Mouse (Mus musculus): ENCODE measurements around the gene Dpp10. TPM values are rescaled to one million over a fixed set of nuclear protein-coding genes. Genes with fewer than 3 reads are reported as not detected.
A peak's percentile ranks its signal among the peaks of the same experiment; 100 is the strongest.

The Dpp10 gene
- total and polyA plus RNA-seq, 2 experiments from 2014 or later: 16.4 to 62.2 TPM

DNA sequence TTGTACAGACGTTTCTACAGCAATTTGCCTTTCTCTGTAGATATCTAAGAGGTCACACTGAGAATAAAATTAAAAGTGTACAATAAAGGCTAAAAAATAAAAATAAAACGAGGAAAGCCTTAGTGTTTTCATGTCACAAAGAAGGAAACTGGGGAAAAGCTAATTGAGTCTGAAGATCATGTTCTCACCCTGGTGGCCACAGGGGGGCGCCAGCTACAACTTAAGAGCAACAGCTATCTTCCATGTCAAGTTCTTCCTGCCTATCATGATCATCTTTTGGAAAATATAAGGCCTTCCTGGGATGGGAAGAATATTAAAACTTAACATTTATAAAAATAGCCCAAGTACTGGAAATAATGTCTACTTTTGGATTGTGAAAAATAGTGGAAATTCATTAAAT lies 70.7 kb downstream of the Dpp10 start:
- no peaks in the 10 kb centered on the region for H3K36me3 ChIP-seq (ENCODE audit: insufficient read depth)
- no peak overlapping the region for H3K4me3 ChIP-seq (ENCODE audit: low read depth, low read length)
- no peak overlapping the region for H3K4me2 ChIP-seq (ENCODE audit: low read depth)
- no peak overlapping the region for H3K27ac ChIP-seq (ENCODE audit: low read depth, low read length)
- H3K9me3 ChIP-seq (ENCODE audit: low read length): no peaks in the 10 kb centered on the region
- ATAC-seq (no peak), DNase-seq (peak; percentile 25)
- no peak overlapping the region for H3K9ac ChIP-seq
- H3K27me3 ChIP-seq (ENCODE audit: insufficient read depth, low read length): no peaks in the 10 kb centered on the region
- WGBS: 26% methylated on average over 3 of the region's 3 CpGs
- no peaks in the 10 kb centered on the region for H3K4me1 ChIP-seq (ENCODE audit: insufficient read depth)
- peak; percentile 62 for TF ChIP-seq CTCF (IDR thresholded peaks at IDR 0.05; ENCODE audit: low read depth)

- Histone ChIP-seq H3K4me2 (ENCODE audit: low read depth) (no peak overlapping the region), H3K36me3 (ENCODE audit: insufficient read depth) (no peaks in the 10 kb centered on the region), H3K4me3 (ENCODE audit: low read depth, low read length) (no peak overlapping the region), H3K9me3 (ENCODE audit: low read length) (no peaks in the 10 kb centered on the region), H3K27me3 (ENCODE audit: insufficient read depth, low read length) (no peaks in the 10 kb centered on the region), H3K27ac (ENCODE audit: low read depth, low read length) (no peak overlapping the region), H3K4me1 (ENCODE audit: insufficient read depth) (no peaks in the 10 kb centered on the region), H3K9ac (no peak overlapping the region)
- ATAC-seq: no peak
- 45% methylated on average over 4 of the region's 4 CpGs for WGBS
- no peak for DNase-seq
- TF ChIP-seq CTCF (IDR thresholded peaks at IDR 0.05; ENCODE audit: low read depth): no peak
Measured at GRCm38 (mm10) chr1:123946149-123946548, 99.2 kb downstream of the Dpp10 start.

DNA sequence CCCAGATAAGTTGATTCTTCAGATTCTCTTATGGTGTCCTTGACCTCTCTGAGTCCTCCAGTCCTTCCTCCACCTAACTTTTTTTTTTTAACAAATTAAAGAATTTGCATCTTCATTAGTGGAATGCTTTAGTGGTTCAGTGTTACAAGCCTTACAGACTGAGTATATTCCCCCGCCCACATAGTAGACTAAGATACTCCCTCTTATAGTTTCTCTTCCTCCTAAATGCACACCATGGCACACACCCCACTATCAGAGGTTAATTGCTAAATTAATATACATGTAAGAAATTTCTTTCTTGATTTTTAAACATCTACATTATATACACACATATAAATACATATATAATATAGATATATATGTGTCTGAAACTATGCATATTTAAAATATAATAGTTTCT lies 104.5 kb downstream of the Dpp10 start:
- no peak overlapping the region for H3K4me2 ChIP-seq (ENCODE audit: low read depth)
- H3K36me3 ChIP-seq (ENCODE audit: insufficient read depth): no peaks in the 10 kb centered on the region
- no peak overlapping the region for H3K9ac ChIP-seq
- no peak for TF ChIP-seq CTCF (IDR thresholded peaks at IDR 0.05; ENCODE audit: low read depth)
- H3K27ac ChIP-seq (ENCODE audit: low read depth, low read length): no peak overlapping the region
- H3K4me1 ChIP-seq (ENCODE audit: insufficient read depth): no peaks in the 10 kb centered on the region
- no peaks in the 10 kb centered on the region for H3K27me3 ChIP-seq (ENCODE audit: insufficient read depth, low read length)
- no peaks in the 10 kb centered on the region for H3K9me3 ChIP-seq (ENCODE audit: low read length)
- DNase-seq: no peak
- H3K4me3 ChIP-seq (ENCODE audit: low read depth, low read length): no peak overlapping the region
- 98% methylated on average over 1 of the region's 1 CpGs for WGBS
- ATAC-seq: no peak

DNA sequence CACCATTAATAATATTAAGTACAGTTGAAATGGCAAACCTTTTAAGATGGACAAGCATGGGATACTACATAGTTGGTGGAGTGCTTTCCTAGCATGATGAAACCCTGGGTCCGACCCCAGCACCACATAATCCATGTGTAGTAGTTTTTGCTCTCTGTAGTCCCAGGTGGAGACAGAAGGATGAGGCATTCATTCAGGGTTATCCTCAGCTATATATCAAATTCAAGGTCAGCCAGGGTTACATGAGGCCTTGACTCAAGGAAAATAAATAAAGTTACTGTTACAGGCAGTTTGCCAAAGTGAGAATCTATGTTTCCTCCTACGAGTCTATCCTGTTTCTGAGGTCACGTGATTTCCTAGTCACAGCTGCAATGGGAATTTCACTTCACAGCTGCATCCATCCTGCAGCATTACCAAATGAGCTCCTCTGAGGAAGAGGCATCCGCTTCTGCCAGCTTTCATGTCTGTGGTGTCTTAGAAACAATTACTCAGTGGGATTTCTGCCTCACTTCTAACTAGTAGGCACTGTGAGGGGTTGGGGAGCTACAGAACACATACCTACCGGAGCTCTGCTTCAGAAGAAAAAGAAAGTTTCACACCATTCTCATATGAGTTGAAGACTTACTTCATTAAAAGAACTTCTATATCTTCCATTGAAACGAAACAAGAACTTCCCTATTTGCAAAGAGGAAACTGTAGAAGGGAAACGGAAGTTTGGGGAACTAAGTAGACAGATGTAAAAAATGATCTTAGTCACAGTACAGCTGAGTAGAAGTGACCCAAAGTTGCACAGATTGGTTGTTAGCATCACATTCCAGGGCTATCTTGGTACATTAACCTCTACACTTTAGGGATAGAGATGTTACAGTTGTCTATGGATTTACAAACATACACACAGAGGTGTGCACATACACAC lies 111.3 kb downstream of the Dpp10 start:
- H3K27me3 ChIP-seq (ENCODE audit: insufficient read depth, low read length): no peaks in the 10 kb centered on the region
- no peaks in the 10 kb centered on the region for H3K9me3 ChIP-seq (ENCODE audit: low read length)
- no peak for TF ChIP-seq CTCF (IDR thresholded peaks at IDR 0.05; ENCODE audit: low read depth)
- no peak for ATAC-seq
- H3K4me3 ChIP-seq (ENCODE audit: low read depth, low read length): no peak overlapping the region
- H3K4me1 ChIP-seq (ENCODE audit: insufficient read depth): no peaks in the 10 kb centered on the region
- WGBS: 75% methylated on average over 7 of the region's 7 CpGs
- H3K4me2 ChIP-seq (ENCODE audit: low read depth): no peak overlapping the region
- no peak overlapping the region for H3K9ac ChIP-seq
- no peak overlapping the region for H3K27ac ChIP-seq (ENCODE audit: low read depth, low read length)
- H3K36me3 ChIP-seq (ENCODE audit: insufficient read depth): no peaks in the 10 kb centered on the region
- DNase-seq: no peak

DNA sequence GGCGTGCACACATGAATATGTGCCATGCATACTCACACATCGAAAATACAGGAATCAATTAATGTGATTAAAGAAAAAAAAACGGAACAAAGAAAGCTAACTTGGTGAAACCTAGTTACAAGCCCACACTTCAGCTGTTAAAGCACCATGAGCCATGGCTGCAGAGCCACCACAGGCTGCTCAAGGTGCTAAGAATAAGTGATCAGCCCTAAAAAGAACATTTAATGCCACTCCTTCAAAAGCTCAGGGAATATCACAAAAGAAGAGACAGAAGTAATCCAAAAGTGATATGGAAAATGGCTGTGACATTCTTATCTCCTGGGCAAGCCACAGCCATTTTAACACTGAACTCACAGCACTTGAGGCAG lies 117.4 kb downstream of the Dpp10 start:
- Histone ChIP-seq H3K27ac (ENCODE audit: low read depth, low read length) (no peak overlapping the region), H3K4me1 (ENCODE audit: insufficient read depth) (no peaks in the 10 kb centered on the region), H3K4me3 (ENCODE audit: low read depth, low read length) (no peak overlapping the region), H3K27me3 (ENCODE audit: insufficient read depth, low read length) (no peaks in the 10 kb centered on the region), H3K9ac (no peak overlapping the region), H3K36me3 (ENCODE audit: insufficient read depth) (no peaks in the 10 kb centered on the region), H3K9me3 (ENCODE audit: low read length) (no peaks in the 10 kb centered on the region), H3K4me2 (ENCODE audit: low read depth) (no peak overlapping the region)
- ATAC-seq (no peak), DNase-seq (no peak)
- TF ChIP-seq CTCF (IDR thresholded peaks at IDR 0.05; ENCODE audit: low read depth): no peak
- 74% methylated on average over 3 of the region's 3 CpGs for WGBS

GRCm38 (mm10) chr1:123927278-123928002 lies 117.9 kb downstream of the Dpp10 start:
- TF ChIP-seq CTCF (IDR thresholded peaks at IDR 0.05; ENCODE audit: low read depth): no peak
- Histone ChIP-seq H3K4me2 (ENCODE audit: low read depth) (no peak overlapping the region), H3K4me1 (ENCODE audit: insufficient read depth) (no peaks in the 10 kb centered on the region), H3K4me3 (ENCODE audit: low read depth, low read length) (no peak overlapping the region), H3K27ac (ENCODE audit: low read depth, low read length) (no peak overlapping the region), H3K27me3 (ENCODE audit: insufficient read depth, low read length) (no peaks in the 10 kb centered on the region), H3K36me3 (ENCODE audit: insufficient read depth) (no peaks in the 10 kb centered on the region), H3K9me3 (ENCODE audit: low read length) (no peaks in the 10 kb centered on the region), H3K9ac (no peak overlapping the region)
- ATAC-seq (no peak), DNase-seq (no peak)

- no peaks in the 10 kb centered on the region for H3K27me3 ChIP-seq (ENCODE audit: insufficient read depth, low read length)
- no peak overlapping the region for H3K9ac ChIP-seq
- H3K4me1 ChIP-seq (ENCODE audit: insufficient read depth): no peaks in the 10 kb centered on the region
- no peak overlapping the region for H3K4me2 ChIP-seq (ENCODE audit: low read depth)
- DNase-seq (no peak), ATAC-seq (no peak)
- H3K4me3 ChIP-seq (ENCODE audit: low read depth, low read length): no peak overlapping the region
- H3K36me3 ChIP-seq (ENCODE audit: insufficient read depth): no peaks in the 10 kb centered on the region
- H3K9me3 ChIP-seq (ENCODE audit: low read length): no peaks in the 10 kb centered on the region
- H3K27ac ChIP-seq (ENCODE audit: low read depth, low read length): no peak overlapping the region
- TF ChIP-seq CTCF (IDR thresholded peaks at IDR 0.05; ENCODE audit: low read depth): no peak
- WGBS: 84% methylated on average over 1 of the region's 1 CpGs
Measured at GRCm38 (mm10) chr1:123924905-123925304, 120.5 kb downstream of the Dpp10 start.
